Mouse (Mus musculus) ovary, adult 18-20 months (tissue): Measurements from ENCODE around the gene Phf13.

ENCODE experiments used
- DNase-seq: peaks from one replicate; pipeline ENCODE4 v3.0.0; 2022; ENCODE audit warnings: low spot score, mixed read lengths

Gene Phf13

GRCm38 (mm10) chr4:151992091-151992490, 4.0 kb downstream of the Phf13 start:
- no peak for DNase-seq

GRCm38 (mm10) chr4:151989110-151989488, 7.0 kb downstream of the Phf13 start:
- DNase-seq: no peak

DNA sequence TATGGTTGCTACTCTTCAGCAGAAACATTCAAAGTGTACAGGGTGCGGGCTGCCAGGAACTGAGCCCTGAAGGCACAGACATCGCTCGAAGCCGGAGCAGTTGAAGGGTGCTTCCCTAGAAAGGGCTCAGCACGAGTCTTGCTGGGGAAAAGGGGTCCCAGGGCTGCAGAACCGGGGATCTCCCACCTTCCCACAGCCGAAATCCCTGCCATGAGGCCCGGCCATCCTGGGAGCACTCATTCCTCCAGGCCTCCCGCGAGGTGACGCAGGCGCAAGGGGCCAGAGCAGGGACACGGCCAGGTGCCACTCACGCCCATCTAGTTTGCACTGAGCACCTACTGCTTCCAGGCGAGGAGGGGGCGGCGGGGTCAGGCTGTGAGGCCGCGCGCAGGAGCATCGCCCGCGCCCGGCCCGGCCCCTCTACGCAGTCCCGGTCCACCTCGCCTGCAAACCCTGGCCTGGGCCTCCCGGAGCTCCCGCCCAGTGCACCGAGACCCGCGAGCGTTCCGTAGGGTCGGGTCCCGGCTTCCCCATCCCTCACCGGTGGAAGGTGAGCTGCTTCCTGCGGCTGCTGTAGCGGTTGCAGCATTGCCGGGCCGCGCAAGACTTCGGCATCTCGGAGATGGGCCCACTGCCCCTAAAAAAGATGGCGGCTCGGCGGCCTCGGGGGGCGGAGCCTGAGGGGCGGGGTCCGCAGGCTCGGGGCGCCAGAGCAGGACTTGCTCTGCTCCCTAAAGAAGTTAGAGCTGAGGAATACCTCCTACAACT, 7.5 kb downstream of the Phf13 start, which contains the start of gene Thap3:
Gene Thap3 (minus strand): TSS at position 656 of the 768 bp plus-strand sequence.
- DNase-seq: peak; percentile 70

DNA sequence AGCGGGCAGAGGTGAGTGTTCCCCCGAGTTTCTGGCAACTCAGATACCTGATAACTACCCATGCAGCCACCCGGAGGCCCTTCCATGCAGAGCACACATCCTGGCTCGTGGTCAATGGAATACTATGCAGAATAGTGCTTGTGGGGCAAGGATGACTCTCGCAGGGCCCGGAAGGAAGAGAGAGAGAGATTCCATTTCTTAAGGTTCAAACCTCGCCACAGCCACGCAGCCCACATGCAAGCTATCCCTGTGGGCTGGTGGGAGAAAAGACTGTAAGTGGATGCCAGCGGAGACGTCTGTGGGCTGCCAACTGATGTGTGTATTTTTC, 8.1 kb downstream of the Phf13 start:
- no peak for DNase-seq

GRCm38 (mm10) chr4:151986650-151987049, 9.4 kb downstream of the Phf13 start:
- DNase-seq: no peak

- DNase-seq: no peak
Observed at GRCm38 (mm10) chr4:151985886-151986285, 10.2 kb downstream of the Phf13 start.

GRCm38 (mm10) chr4:151983560-151983959, 12.5 kb downstream of the Phf13 start:
- no peak for DNase-seq

DNA sequence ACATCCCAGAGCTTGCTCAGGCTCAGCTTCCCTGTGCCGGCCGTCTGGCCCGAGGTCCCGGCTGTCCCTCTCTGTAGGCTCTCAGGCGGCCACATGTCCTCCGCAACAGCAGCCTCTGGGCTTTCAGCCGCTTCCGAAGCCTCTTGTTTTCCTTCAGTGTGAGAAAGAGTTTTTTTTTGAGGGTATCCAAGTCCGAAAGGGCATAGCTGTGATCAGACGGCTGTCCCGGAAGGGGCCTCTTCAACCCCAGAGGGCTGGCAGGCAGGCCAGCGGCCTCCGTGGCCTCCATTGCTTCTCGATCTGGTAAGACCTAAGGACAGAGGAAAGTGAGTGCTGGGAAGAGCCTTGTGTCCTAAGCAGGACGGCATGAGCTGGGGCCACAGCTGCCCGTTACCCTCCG, 13.0 kb downstream of the Phf13 start:
- no peak for DNase-seq

- DNase-seq: peak; percentile 62
Observed at GRCm38 (mm10) chr4:151981363-151981762, 14.7 kb downstream of the Phf13 start.

DNA sequence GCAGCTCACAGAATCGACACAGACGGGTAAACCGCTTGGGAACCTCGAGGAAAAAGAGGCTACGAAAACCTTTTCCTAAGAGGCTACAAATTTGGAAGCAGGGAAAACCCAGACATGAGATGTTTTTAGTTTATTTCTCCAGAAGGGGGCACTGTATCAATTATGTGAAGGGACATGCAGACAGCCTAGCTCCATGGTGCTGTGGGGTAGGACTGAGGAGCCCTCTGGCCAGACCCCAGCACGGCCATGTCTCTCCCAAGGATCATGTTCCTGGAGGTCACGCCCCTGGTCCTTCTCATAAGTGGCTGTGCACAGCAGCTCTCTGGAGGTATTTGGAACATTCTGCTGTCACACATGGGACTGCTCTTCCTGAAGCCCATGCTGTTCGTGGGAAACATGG, 15.4 kb downstream of the Phf13 start:
- DNase-seq: no peak

DNA sequence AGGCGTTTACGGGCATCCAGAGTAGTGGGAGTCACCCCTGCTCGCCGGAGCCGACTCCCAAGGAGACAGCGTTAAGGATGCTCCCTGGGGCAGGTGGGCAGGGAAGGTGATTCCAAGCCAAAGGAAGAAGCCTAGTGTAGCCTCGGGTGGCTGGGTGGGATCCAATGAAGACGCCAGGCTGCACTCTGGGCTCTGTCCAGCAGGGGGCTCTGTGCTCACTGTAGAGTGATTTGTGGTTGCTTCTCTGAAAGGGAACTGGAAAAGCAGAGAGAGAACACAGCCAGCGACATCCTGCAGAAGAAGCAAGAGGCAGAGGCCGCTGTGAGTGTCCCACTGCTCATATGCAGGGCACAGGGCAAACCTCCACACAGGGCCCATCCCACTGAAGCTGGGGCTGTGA, 18.3 kb downstream of the Phf13 start:
- no peak for DNase-seq

DNA sequence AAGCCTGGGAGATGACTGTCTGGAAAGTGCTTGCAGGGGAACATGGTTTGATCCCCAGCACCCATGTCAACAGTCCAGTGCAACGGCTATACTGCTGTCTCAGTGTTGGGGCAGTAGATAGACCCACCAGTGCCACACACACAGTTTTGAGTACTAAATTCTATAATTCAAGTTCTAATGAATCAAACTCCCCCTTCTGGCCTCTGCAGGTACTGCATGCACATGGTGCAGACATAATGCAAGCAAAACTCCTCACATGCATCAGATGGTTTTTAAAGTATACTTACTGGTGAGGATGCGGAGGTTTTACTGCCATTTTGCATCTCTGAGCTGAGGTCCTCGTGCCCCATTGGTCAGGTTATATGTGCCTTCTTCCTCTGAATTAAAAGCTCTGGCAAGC, 20.6 kb downstream of the Phf13 start:
- no peak for DNase-seq

DNA sequence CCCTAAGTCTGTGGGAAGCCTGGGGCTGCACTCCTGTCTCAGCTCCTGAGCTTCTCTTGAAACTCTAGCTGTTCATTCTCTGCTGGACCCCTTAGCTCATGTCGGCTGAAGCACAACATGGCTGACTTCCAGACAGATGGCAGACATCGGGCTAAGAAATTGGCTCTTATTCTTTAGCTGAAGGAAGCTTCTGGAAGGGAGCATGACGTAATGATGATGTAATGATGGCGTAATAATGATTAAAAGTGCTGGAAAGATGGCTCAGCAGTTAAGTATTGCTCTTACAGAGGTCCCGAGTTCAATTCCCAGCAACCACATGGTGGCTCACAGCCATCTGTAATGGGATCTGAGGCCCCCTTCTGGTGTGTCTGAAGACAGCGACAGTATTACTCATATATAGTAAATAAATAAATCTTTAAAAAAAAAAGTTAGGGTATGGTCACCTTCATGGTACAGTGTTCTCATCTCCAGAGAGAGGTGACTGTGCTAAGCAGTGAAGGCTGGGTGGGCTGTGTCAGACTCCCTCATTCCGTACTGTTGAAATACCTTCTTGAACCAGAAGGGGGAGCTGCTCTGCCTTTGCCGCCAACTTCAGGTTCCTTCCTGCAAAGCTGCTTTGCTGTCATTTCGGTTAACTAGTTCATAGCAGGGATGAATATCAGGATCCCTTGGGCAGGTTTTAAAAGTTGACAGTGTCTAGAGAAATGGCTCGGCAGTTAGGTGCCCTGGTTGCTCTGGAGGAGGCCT, 23.7 kb downstream of the Phf13 start:
- no peak for DNase-seq

DNA sequence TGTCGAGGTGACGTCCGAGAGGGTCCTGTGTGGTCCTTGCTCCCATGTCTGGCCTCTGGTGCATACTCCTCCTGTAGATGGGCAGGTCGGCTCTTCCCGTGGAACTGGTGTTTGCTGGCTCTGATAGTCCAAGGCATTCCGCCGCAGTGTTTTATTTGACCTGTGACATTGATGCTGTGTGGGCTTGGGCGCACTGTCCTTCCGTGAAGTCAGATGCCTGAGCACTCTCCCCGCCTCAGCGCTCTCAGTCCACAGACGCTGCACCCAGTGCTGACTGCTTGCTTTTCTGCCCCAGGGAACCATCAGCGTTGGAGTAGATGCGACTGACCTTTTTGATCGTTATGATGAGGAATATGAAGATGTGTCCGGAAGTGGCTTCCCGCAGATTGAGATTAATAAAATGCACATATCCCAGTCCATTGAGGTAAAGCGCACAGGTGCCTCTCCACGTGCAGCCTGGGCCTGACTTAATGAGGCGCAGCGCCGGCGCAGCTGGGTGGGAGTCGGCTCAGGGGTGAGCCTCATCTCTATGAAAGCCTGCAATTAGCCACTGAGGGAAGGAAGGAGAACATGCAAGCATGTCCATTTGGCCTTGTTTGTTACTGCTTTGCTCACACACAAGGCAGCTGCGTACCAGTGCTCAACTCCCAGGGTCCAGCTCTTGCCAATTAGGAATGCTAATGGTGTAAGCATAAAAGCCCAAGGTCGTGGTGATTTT, 27.7 kb downstream of the Phf13 start:
- DNase-seq: no peak

GRCm38 (mm10) chr4:151962817-151963216, 33.2 kb downstream of the Phf13 start:
- no peak for DNase-seq

DNA sequence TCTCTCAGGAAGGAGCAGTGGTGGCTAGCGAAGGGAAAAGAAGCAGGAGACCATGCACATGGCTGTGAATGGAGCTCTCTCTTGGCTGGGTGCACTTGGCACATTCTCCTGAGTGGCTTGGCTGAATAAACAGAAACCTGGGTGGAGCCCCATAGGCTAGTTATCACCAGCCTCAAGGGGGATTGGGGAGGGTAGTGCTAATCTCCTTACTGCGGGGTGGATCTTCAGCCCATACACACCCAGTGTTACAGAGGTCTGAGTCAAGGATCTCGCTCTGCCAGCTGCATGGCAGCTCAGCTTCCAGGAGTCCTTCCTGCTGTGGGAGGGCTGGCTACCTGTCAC, 35.6 kb downstream of the Phf13 start:
- no peak for DNase-seq

DNA sequence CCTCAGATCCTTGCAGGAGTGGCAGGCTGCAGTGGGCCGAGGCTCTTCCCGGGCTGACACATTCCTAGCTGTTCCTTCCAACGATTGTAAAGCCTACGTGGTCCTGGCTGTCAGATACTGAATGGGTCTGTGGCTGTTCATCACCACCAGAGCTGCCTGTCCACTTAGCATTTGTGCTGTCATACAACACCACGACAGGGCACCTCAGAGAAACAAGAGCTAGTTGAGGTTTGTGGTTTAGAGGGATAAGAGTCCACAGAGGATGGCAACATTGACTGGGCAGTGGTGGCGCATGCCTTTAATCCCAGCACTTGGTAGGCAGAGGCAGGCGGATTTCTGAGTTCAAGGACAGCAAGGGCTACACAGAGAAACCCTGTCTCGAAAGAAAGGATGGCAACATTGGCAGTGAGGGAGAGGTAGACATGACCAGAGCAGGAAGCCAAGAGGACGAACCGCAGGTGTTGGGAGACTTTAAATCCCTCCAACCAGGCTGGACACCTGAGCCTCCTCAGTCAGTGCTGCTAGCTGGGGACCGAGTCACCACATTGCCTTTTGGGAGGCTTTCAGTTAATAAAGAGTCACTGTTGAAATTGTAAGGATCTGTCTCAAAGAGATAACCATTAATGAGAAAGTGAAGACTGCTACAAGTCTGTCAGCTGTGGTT, 36.1 kb downstream of the Phf13 start:
- no peak for DNase-seq

DNA sequence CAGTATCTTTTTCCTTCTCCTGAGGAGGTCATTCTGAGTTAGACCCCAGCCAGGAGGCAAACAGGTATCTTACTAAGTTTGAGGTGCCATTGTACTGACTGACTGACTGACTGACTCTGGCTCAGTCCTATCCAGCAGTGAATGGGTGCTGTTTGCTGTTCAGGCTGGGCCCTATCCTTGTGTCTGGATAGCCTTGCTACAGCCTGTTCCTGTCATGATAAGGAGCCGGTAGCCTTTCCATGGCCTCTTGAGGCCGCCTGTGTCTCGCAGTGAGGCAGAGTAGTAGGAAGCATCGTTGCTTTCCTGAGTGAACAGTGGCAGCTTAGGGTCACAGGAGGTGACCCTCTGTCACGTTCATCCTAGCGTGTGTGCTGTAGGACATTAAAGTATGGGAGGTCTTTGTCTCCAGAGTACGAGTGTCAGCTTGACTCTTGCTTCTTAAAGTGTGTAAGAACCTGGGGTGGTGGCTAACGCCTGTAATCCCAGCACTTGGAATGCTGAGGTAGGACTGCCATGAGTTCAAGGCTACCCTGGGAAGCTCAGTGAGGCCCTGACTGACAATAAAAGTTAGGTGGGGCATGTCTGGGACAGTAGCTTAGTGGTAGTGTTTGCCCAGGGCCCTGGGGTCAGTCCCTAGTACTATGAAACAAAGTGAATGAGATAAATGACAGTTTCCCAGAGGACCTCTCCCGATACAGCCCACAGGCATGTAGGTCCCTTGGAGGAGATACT, 38.3 kb downstream of the Phf13 start:
- no peak for DNase-seq

DNA sequence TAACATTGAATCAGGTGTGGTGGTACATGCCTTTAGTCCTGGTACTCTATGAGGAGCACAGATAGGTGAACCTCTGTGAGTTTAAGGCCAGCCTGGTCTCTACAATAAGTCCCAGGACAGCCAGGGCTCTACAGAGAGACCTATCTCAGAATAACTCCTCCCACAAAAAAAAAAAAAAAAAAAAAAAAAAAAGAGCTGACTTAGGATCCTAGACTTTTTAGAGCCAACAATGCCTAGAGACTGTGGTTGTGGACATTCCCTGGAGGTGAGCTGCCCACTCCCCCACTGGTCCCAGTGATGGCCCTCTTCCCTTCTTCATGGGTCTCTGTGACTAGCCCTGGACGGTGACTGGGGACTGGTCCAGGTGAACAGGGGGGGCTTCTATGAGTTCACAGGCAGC, 40.3 kb downstream of the Phf13 start:
- DNase-seq: no peak

- no peak for DNase-seq
Observed at GRCm38 (mm10) chr4:151953209-151953608, 42.8 kb downstream of the Phf13 start.

DNA sequence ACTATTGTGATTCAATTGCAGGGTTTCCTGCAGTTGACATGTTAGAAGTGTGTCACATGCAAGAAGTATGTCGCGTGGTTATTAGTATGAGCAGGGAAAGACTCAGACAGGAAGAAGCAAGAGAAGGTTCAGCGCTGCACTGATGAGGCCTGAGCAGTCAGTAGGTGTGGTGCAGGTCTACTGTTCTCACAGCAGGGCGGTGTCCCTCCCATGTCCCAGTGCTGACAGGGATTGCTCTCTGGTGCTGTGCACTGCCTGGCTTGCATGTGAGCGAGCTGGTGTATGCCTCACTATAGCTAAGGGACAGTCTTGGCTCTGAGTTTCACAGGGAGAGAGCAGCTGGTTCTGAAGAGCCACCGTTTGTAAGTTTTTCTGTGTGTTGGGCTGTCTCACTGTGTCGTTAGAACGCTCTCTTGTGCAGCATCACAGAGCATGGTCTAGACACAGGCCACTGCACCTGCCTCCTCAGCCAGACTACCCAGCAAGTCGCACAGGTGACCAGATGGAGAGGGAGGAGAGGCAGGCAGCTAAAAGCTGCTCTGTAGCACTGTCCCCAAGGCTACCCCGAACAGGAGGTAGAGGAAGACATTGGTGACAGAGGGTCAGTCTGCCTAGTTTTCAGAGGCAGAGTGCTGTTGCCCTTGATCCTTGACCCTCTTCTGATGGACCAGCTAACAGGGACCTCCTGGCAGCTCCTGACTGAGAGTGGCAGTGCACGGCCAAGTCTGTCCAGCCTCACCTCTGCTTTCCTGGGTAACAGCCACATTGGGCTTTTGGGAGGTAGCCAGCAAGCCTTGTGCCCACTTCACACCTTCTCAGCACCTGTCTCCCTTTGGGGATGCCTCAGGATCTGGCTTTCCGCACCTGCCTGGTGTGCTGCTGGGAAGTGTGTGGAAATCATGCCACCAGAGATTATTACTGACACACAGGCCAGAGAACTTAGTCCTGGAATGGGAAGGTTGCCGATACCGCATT, 47.3 kb downstream of the Phf13 start:
- DNase-seq: no peak
